Mouse (Mus musculus) midbrain, embryonic 16.5 days (tissue): ENCODE measurements around the gene Lrrc31. TPM values are rescaled to one million over a fixed set of nuclear protein-coding genes. Genes with fewer than 3 reads are reported as not detected.

ENCODE experiments used
- ATAC-seq: fragments of 200-750 bp; cut with Nextera tagmentation; 2 replicates; pipeline ENCODE4 v1.8.0; 2017; ENCODE audit warnings: moderate TSS enrichment
- H3K27ac ChIP-seq: fragments of 300-500 bp; sonication (generic); 2 replicates; pipeline ENCODE4 v1.5.1; 2014; ENCODE audit warnings: mild to moderate bottlenecking, low read length, mixed read lengths
- H3K27me3 ChIP-seq: fragments of 300-500 bp; sonication (generic); 2 replicates; pipeline ENCODE4 v1.6.1; 2014; ENCODE audit warnings: low read depth, low read length, mixed read lengths; ENCODE audit not compliant: control insufficient read depth, insufficient read depth
- H3K36me3 ChIP-seq: fragments of 300-500 bp; sonication (generic); 2 replicates; pipeline ENCODE4 v1.6.1; 2014; ENCODE audit warnings: mild to moderate bottlenecking, low read length, moderate library complexity, mixed read lengths; ENCODE audit not compliant: control insufficient read depth, insufficient read depth
- H3K4me1 ChIP-seq: fragments of 300-500 bp; sonication (generic); 2 replicates; pipeline ENCODE4 v1.6.1; 2014; ENCODE audit warnings: mild to moderate bottlenecking, low read length, mixed read lengths; ENCODE audit not compliant: control insufficient read depth, insufficient read depth
- H3K4me2 ChIP-seq: fragments of 300-500 bp; sonication (generic); 2 replicates; pipeline ENCODE4 v1.6.1; 2014; ENCODE audit warnings: mild to moderate bottlenecking, low read length, mixed read lengths
- H3K4me3 ChIP-seq: fragments of 300-500 bp; sonication (generic); 2 replicates; pipeline ENCODE4 v1.5.1; 2014; ENCODE audit warnings: low read depth, mild to moderate bottlenecking, low read length, moderate library complexity, mixed read lengths
- H3K9ac ChIP-seq: fragments of 300-500 bp; sonication (generic); 2 replicates; pipeline ENCODE4 v1.6.1; 2014; ENCODE audit warnings: low read depth, low read length, mixed read lengths
- H3K9me3 ChIP-seq: fragments of 300-500 bp; sonication (generic); replicated peaks from 2 replicates; pipeline ENCODE4 v1.6.1; 2014; ENCODE audit warnings: mild to moderate bottlenecking, low read length, mixed read lengths; ENCODE audit not compliant: control insufficient read depth, poor library complexity, severe bottlenecking
- WGBS: fragments of 180-500 bp; shearing (Covaris S2); extraction: QIAGEN DNeasy Blood & Tissue Kit; methylation state at CpG from one replicate; pipeline ENCODE4 v1.1.7; 2014; 5-methylcytosine and 5-hydroxymethylcytosine counted together
- polyA plus RNA-seq: library from polyadenylated mRNA; unstranded; fragments of >200 nt; fragmentation: Nextera tagmentation; extraction: Ambion mirVana; gene quantifications from 2 replicates; pipeline ENCODE4 v1.2.1, GENCODE M21; 2015

Gene Lrrc31
- polyA plus RNA-seq, 1 experiment from 2014 or later, result 0.10 TPM

- Histone ChIP-seq H3K4me3 (no peak overlapping the region), H3K4me1 (no peaks in the 10 kb centered on the region), H3K9ac (no peak overlapping the region), H3K27me3 (no peaks in the 10 kb centered on the region), H3K36me3 (no peaks in the 10 kb centered on the region), H3K9me3 (no peaks in the 10 kb centered on the region), H3K4me2 (no peak overlapping the region), H3K27ac (no peak overlapping the region)
- WGBS, result 89% methylated on average over 3 of the region's 3 CpGs
- no peak for ATAC-seq
These were observed 6.3 kb upstream of the Lrrc31 start for GRCm38 (mm10) chr3:30705977-30706376.

GRCm38 (mm10) chr3:30697891-30698290 is 1.8 kb downstream of the Lrrc31 start:
- H3K4me2 ChIP-seq, result no peak overlapping the region
- no peaks in the 10 kb centered on the region for H3K9me3 ChIP-seq
- no peaks in the 10 kb centered on the region for H3K27me3 ChIP-seq
- no peak for ATAC-seq
- no peaks in the 10 kb centered on the region for H3K4me1 ChIP-seq
- H3K4me3 ChIP-seq, result no peak overlapping the region
- H3K36me3 ChIP-seq, result no peaks in the 10 kb centered on the region
- 67% methylated on average over 4 of the region's 4 CpGs for WGBS
- no peak overlapping the region for H3K27ac ChIP-seq
- H3K9ac ChIP-seq, result no peak overlapping the region

- no peak overlapping the region for H3K4me2 ChIP-seq
- no peak overlapping the region for H3K9ac ChIP-seq
- no peak for ATAC-seq
- H3K27ac ChIP-seq, result no peak overlapping the region
- 17% methylated on average over 2 of the region's 2 CpGs for WGBS
- no peaks in the 10 kb centered on the region for H3K9me3 ChIP-seq
- H3K27me3 ChIP-seq, result no peaks in the 10 kb centered on the region
- H3K4me3 ChIP-seq, result no peak overlapping the region
- H3K4me1 ChIP-seq, result no peaks in the 10 kb centered on the region
- no peaks in the 10 kb centered on the region for H3K36me3 ChIP-seq
These were observed 3.3 kb downstream of the Lrrc31 start for GRCm38 (mm10) chr3:30696346-30696745.

GRCm38 (mm10) chr3:30695661-30696060 is 4.0 kb downstream of the Lrrc31 start:
- H3K9me3 ChIP-seq, result no peaks in the 10 kb centered on the region
- WGBS, result 98% methylated on average over 2 of the region's 2 CpGs
- H3K4me3 ChIP-seq, result no peak overlapping the region
- no peak overlapping the region for H3K9ac ChIP-seq
- no peak overlapping the region for H3K4me2 ChIP-seq
- no peaks in the 10 kb centered on the region for H3K27me3 ChIP-seq
- no peak for ATAC-seq
- no peaks in the 10 kb centered on the region for H3K4me1 ChIP-seq
- no peaks in the 10 kb centered on the region for H3K36me3 ChIP-seq
- no peak overlapping the region for H3K27ac ChIP-seq

- Histone ChIP-seq H3K9me3 (no peaks in the 10 kb centered on the region), H3K4me2 (no peak overlapping the region), H3K27ac (no peak overlapping the region), H3K4me1 (no peaks in the 10 kb centered on the region), H3K27me3 (no peaks in the 10 kb centered on the region), H3K9ac (no peak overlapping the region), H3K4me3 (no peak overlapping the region), H3K36me3 (no peaks in the 10 kb centered on the region)
- WGBS, result 83% methylated on average over 7 of the region's 7 CpGs
- ATAC-seq, result no peak
These were observed 8.7 kb downstream of the Lrrc31 start for GRCm38 (mm10) chr3:30690976-30691375.

GRCm38 (mm10) chr3:30687216-30687615 is 12.4 kb downstream of the Lrrc31 start:
- Histone ChIP-seq H3K27me3 (no peaks in the 10 kb centered on the region), H3K9me3 (no peaks in the 10 kb centered on the region), H3K9ac (no peak overlapping the region), H3K4me3 (no peak overlapping the region), H3K4me2 (no peak overlapping the region), H3K27ac (no peak overlapping the region), H3K4me1 (no peaks in the 10 kb centered on the region), H3K36me3 (no peaks in the 10 kb centered on the region)
- WGBS, result 83% methylated on average over 3 of the region's 3 CpGs
- no peak for ATAC-seq

GRCm38 (mm10) chr3:30683190-30683589 is 16.5 kb downstream of the Lrrc31 start:
- no peak overlapping the region for H3K9ac ChIP-seq
- no peak for ATAC-seq
- H3K9me3 ChIP-seq, result no peaks in the 10 kb centered on the region
- H3K4me3 ChIP-seq, result no peak overlapping the region
- H3K4me2 ChIP-seq, result no peak overlapping the region
- no peaks in the 10 kb centered on the region for H3K4me1 ChIP-seq
- 87% methylated on average over 6 of the region's 6 CpGs for WGBS
- H3K36me3 ChIP-seq, result no peaks in the 10 kb centered on the region
- H3K27me3 ChIP-seq, result no peaks in the 10 kb centered on the region
- H3K27ac ChIP-seq, result no peak overlapping the region

- Histone ChIP-seq H3K4me2 (no peak overlapping the region), H3K4me1 (no peaks in the 10 kb centered on the region), H3K27ac (no peak overlapping the region), H3K36me3 (no peaks in the 10 kb centered on the region), H3K27me3 (no peaks in the 10 kb centered on the region), H3K9ac (no peak overlapping the region), H3K4me3 (no peak overlapping the region), H3K9me3 (no peaks in the 10 kb centered on the region)
- no peak for ATAC-seq
- WGBS, result 91% methylated on average over 9 of the region's 9 CpGs
These were observed 41.2 kb downstream of the Lrrc31 start for GRCm38 (mm10) chr3:30658486-30658885.

- 92% methylated on average over 5 of the region's 5 CpGs for whole genome bisulfite sequencing
- no peak overlapping the region for H3K27ac ChIP-seq
- no peak overlapping the region for H3K9ac ChIP-seq
- H3K27me3 ChIP-seq, result no peaks in the 10 kb centered on the region; the same call in 1 of the 2 replicates
- H3K36me3 ChIP-seq, result no peaks in the 10 kb centered on the region
- no peak for ATAC-seq
- H3K9me3 ChIP-seq, result no peaks in the 10 kb centered on the region
- no peaks in the 10 kb centered on the region for H3K4me1 ChIP-seq
- H3K4me2 ChIP-seq, result no peak overlapping the region
- H3K4me3 ChIP-seq, result no peak overlapping the region
These were observed 43.7 kb downstream of the Lrrc31 start for GRCm38 (mm10) chr3:30655937-30656336.
